In genomic region chr4:105728696-105729095, GRCm38 (mm10) we compare ENCODE assay signal across 19 mouse cellular contexts.
"Had no signal": no experiment of that assay in that cellular context is flagged by ENCODE, and none has a peak within 500 bp of the region (broad histone marks: within the 10 kb centered on the region; RNA-seq: fewer than 3 reads in every experiment).

No protein-coding gene starts in this region.

- H3K27me3 ChIP-seq: lung, embryonic 15.5 days; megakaryocyte, embryonic 14.5 days; midbrain, embryonic 12.5 days; midbrain, embryonic 15.5 days; neural tube, embryonic 12.5 days had no signal

- H3K9ac ChIP-seq: liver, postnatal 0 days; lung, embryonic 15.5 days; midbrain, embryonic 12.5 days; midbrain, embryonic 15.5 days; neural tube, embryonic 12.5 days had no signal

- DNase-seq: liver, postnatal 0 days; lung, adult 2 months; lung, postnatal 14 days; lung, postnatal 36 days; retina, postnatal 1 day; right cerebral cortex, adult 18-20 months; right cerebral cortex, postnatal 25 days; right cerebral cortex, postnatal 4 days; spleen, adult 18-20 months; thymus, adult 18-20 months; thymus, postnatal 14 days; thymus, postnatal 36 days had no signal

- H3K27ac ChIP-seq: lung, embryonic 15.5 days; macrophage; midbrain, embryonic 12.5 days; midbrain, embryonic 15.5 days; neural tube, embryonic 12.5 days had no signal

- H3K4me1 ChIP-seq: lung, embryonic 15.5 days; megakaryocyte, embryonic 14.5 days; midbrain, embryonic 12.5 days; midbrain, embryonic 15.5 days; neural tube, embryonic 12.5 days had no signal

- H3K36me3 ChIP-seq: lung, embryonic 15.5 days; midbrain, embryonic 12.5 days; midbrain, embryonic 15.5 days; neural tube, embryonic 12.5 days had no signal

- H3K9me3 ChIP-seq: lung, embryonic 15.5 days; midbrain, embryonic 12.5 days; midbrain, embryonic 15.5 days; neural tube, embryonic 12.5 days had no signal

- H3K4me2 ChIP-seq: lung, embryonic 15.5 days; midbrain, embryonic 12.5 days; midbrain, embryonic 15.5 days; neural tube, embryonic 12.5 days had no signal

- H3K4me3 ChIP-seq: lung, embryonic 15.5 days; megakaryocyte, embryonic 14.5 days; midbrain, embryonic 12.5 days; midbrain, embryonic 15.5 days; neural tube, embryonic 12.5 days had no signal

- ATAC-seq: liver, postnatal 0 days; lung, postnatal 0 days; midbrain, embryonic 15.5 days had no signal
